Mouse (Mus musculus): ENCODE data around the gene 1810037I17Rik.

- TF ChIP-seq ZC3H11A (IDR thresholded peaks at IDR 0.05; ENCODE audit: borderline replicate concordance, low read depth, low read length) = no peak
- TF ChIP-seq MAFK (IDR thresholded peaks at IDR 0.05; ENCODE audit: insufficient read depth, low read depth, low read length) = no peak
- no peak for TF ChIP-seq HCFC1 (IDR thresholded peaks at IDR 0.05; ENCODE audit: borderline replicate concordance, insufficient read depth, low read length)
These were observed 2.1 kb upstream of the 1810037I17Rik start for GRCm38 (mm10) chr3:122921676-122922527.
